Mouse (Mus musculus) lung, adult 2 months (tissue): ENCODE measurements around the gene Spop. TPM values are rescaled to one million over a fixed set of nuclear protein-coding genes. Genes with fewer than 3 reads are reported as not detected.

ENCODE experiments used
- DNase-seq: peaks from one replicate; pipeline ENCODE4 v3.0.0; 2022
- H3K4me1 ChIP-seq: fragments of 200-500 bp; 2 replicates; pipeline ENCODE4 v1.6.1; 2011; ENCODE audit warnings: low read length; ENCODE audit not compliant: control insufficient read depth, insufficient read depth
- H3K4me3 ChIP-seq: fragments of 200-500 bp; replicated peaks from 2 replicates; pipeline ENCODE3; 2011; ENCODE audit warnings: low read depth, mild to moderate bottlenecking, control low read depth, low read length; ENCODE audit errors: extremely low read depth
- CTCF ChIP-seq: fragments of 200-500 bp; IDR thresholded peaks from 2 replicates; pipeline ENCODE4 v1.5.1; 2011; ENCODE audit warnings: mild to moderate bottlenecking, low read length, control low read depth; ENCODE audit not compliant: insufficient read depth
- POLR2A ChIP-seq: fragments of 200-500 bp; IDR thresholded peaks from 2 replicates; pipeline ENCODE4 v1.6.1; 2011; ENCODE audit warnings: low read depth, mild to moderate bottlenecking, control low read depth, low read length, borderline replicate concordance; ENCODE audit errors: extremely low read depth
- WGBS: fragments of 180-500 bp; shearing (Covaris S2); methylation state at CpG from one replicate; pipeline ENCODE4 v1.1.7; 2018; 5-methylcytosine and 5-hydroxymethylcytosine counted together
- polyA plus RNA-seq: library from polyadenylated mRNA; depleted of rRNA; stranded (reverse); fragments of >200 nt; gene quantifications from 2 replicates; pipeline ENCODE4 v1.2.3, GENCODE M21; 2012

The Spop gene
- polyA plus RNA-seq, 1 experiment: 125 TPM

DNA sequence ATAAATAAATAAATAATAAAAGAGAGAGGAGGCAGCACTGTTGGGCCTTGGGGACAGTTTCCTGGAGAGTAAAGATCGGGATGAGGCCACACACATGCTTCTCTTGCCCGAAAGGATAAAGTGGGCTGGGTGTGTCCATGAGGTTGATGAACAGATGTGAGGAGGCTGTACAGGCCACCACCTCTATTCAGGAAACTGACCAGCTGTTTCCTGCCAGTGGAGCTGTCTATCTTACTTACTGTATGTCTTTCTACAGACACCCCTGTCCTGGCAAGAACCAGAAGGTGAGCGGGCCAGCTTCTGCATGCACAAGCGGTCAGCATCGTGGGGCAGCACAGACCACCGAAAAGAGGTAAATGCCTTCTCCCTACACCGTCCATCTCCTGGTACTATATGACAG lies 42.7 kb upstream of the Spop start:
- DNase-seq: no peak
- Histone ChIP-seq H3K4me1 (peaks cover 11% of the 10 kb centered on the region), H3K4me3 (no peak overlapping the region)
- whole genome bisulfite sequencing: 88% methylated on average over 7 of the region's 7 CpGs
- TF ChIP-seq CTCF (no peak), POLR2A (no peak)

DNA sequence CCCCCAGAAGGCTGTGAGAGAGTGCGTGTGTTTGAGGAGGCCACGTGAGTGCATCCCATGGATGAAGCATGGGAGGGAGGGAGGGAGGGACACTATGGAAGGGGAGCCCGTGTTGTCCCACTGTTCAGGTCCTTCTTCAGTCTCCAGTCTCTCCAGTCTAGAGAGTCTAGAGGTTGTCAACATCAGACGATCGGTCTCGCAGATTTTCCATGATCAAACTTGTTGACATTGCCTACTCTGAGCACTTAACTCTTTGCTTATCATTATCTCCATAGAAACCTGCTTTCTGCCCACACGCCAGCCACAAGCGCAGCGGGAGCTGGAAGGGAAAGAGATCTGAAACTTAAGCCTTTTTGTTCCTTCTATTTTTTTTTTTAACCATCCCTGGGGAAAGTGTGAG lies 35.0 kb upstream of the Spop start:
- H3K4me3 ChIP-seq: no peak overlapping the region
- TF ChIP-seq CTCF (no peak), POLR2A (no peak)

DNA sequence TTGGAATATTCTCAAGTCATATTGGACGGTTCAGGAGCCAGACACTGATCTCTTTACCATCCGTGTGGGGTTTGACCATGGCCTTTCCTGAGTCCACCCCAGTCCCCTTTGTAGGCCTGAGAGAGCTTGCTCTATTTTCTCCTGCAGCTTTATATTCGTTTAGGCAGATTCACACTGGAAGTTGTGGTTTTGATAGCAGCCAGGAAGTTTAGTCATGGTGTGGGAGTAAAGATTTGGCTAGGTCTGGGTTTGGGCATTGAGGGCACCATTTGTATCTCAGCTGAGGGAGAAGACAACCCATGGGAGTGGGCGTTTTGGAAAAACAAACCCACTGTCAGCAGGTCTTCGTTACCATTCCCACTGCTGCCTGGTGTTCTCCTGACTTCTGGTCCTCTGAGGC lies 34.3 kb upstream of the Spop start:
- 68% methylated on average over 5 of the region's 5 CpGs for WGBS
- TF ChIP-seq POLR2A (no peak), CTCF (no peak)
- peaks cover 4% of the 10 kb centered on the region; the same call in 1 of the 2 replicates for H3K4me1 ChIP-seq
- H3K4me3 ChIP-seq: no peak overlapping the region
- no peak for DNase-seq

More for the DNA sequence above, 35.0 kb upstream of the Spop start:
- no peak for DNase-seq
- WGBS: 52% methylated on average over 9 of the region's 9 CpGs
- peaks cover 4% of the 10 kb centered on the region; the same call in 1 of the 2 replicates for H3K4me1 ChIP-seq

DNA sequence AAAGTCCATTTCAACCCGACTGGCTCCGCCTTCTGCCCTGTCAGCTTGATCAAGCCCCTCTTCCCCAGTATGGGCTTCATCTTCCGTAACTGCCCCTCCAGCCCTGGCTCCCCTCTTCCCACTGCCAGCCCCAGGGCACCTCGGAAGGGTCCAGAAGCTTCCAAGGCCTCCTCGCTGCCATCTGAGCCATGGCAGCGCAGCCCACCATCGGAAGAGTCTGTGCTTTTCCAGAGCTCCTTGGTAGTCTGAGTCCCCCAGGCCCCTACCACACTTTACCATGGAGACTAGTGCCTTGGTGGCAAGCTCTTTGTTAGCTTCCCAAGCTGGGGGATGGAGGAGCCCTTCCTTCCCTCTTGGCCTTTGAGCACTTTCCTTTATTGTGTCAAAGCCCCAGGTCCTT lies 33.2 kb upstream of the Spop start:
- no peak for DNase-seq
- TF ChIP-seq CTCF (no peak), POLR2A (no peak)
- Histone ChIP-seq H3K4me1 (peaks cover 7% of the 10 kb centered on the region), H3K4me3 (no peak overlapping the region)
- 93% methylated on average over 7 of the region's 7 CpGs for WGBS

DNA sequence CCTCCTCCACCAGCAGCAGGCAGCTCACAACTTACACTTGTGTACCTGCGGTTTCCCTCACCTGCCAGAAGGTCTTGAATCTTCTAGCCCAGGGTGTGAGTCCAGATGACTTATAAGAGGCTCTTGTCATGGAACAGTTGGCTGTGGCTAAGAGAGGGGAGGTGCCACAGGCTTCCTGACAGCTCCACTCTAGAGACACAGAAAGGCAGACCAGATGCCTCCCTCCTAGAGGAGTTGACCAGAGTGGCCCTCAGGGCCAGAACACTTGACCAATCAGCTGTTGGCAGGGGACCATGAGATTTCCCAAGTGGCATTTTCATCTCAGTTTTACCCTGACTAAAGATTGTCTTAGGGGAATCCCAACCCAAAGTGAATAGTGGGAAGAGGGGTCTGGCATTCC lies 32.7 kb upstream of the Spop start:
- 72% methylated on average over 1 of the region's 1 CpGs for WGBS
- DNase-seq: peak; percentile 47

DNA sequence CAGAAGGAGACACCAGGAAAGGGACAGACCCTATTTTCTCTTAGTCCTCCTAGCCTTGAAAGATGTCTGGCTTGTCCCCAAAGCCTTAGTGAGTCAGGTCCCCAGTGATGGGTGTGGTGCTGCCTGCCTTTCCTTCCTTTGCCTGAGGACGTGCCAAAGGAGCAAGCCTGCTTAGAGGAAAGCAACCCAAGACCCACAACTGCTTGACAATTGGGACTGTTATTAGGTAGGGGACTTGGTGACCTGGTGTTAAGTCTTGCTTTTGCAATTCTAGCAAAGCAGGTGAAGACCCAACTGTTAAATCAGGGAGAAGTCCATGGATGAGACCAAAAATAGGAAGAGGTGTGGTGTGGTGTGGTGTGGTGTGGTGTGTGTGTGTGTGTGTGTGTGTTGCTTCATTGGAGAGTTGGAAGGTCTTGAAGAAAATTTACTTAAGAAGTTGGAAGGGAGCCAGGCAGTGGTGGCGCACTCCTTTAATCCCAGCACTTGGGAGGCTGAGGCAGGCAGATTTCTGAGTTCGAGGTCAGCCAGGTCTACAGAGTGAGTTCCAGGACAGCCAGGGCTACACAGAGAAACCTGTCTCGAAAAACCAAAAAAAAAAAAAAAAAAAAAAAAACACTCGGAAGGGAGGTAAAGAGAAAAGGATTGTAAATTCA lies 30.4 kb upstream of the Spop start:
- TF ChIP-seq POLR2A (no peak), CTCF (no peak)
- DNase-seq: no peak
- H3K4me1 ChIP-seq: peaks cover 7% of the 10 kb centered on the region
- WGBS: 63% methylated on average over 5 of the region's 5 CpGs
- no peak overlapping the region for H3K4me3 ChIP-seq

More for the DNA sequence above, 32.7 kb upstream of the Spop start:
- TF ChIP-seq POLR2A: no peak
- TF ChIP-seq CTCF: no peak
- Histone ChIP-seq H3K4me1 (peaks cover 7% of the 10 kb centered on the region), H3K4me3 (no peak overlapping the region)

DNA sequence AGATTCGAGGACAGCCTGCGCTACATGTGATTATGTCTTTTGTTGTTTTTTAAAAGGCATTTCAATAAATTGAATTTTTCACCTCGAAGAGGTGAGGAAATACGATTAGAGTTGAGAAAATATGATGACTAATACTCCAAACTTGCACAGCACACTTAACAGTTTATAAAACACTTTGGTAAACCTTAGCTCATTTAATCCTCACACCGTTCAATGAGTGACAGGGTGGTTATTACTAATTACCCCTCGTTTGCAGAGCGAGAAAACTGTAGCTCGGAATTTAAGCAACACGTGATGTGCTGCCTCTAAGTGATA lies 29.9 kb upstream of the Spop start:
- Histone ChIP-seq H3K4me1 (peaks cover 7% of the 10 kb centered on the region), H3K4me3 (no peak overlapping the region)
- DNase-seq: no peak
- 34% methylated on average over 9 of the region's 9 CpGs for WGBS
- no peak for TF ChIP-seq POLR2A
- TF ChIP-seq CTCF: no peak

DNA sequence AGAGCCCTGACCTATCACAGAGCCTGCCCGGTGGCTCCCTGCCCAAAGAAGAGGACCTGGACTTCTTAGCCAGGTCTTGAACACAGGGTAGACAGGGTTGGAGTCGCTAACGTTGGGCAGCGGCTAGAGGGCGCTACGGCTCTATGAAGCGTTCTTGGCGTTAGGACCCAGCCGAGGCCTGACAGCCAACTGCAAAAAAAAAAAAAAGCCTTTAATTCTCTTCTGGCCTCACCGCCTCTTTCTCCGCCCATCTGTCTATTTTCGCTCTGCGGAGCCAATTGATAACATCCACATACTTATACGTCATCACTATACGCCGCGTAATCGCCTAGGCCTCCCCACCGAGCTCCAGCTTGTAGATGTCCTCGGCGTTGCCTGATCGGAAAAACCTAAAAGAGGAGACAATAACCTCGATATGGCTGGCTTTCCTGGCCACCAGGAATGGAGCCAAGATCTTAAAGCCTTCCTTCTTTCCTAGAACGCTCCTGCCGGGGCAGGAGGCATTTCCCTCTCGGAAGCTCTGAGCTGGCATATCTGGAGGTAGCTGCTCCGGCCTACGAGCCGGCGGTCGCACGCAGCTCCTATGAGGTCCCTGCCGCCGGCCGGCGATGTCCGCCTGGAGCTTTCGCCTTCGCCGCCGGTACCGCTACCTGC lies 29.4 kb upstream of the Spop start, which contains the start of gene Slc35b1:
Gene Slc35b1, plus strand, starts transcription at position 374 of the 654 bp plus-strand sequence.
- TF ChIP-seq CTCF: peak; percentile 90
- peak; percentile 71; the same call in 1 of the 2 replicates for TF ChIP-seq POLR2A
- DNase-seq: peak; percentile 95
- WGBS: under 1% methylated on average over 42 of the region's 42 CpGs
- Histone ChIP-seq H3K4me3 (peak within 1 kb of the TSS; percentile 87), H3K4me1 (peaks cover 7% of the 10 kb centered on the region)

DNA sequence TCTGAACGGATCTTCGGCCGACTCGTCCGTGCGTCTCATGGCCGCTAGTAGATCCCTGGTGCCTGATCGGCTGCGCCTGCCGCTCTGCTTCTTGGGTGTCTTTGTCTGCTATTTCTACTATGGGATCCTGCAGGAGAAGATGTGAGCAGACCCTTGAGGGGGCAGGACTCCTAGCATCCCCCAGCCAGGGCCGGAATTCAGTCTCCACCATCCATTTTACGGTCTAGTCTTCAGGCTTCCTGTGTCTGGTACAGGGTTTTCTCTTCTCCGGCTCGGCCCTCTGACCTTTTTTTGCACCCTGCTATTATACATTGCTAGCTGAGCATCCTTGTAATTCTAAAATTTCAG lies 28.9 kb upstream of the Spop start:
- TF ChIP-seq CTCF: no peak
- no peak for TF ChIP-seq POLR2A
- WGBS: 0% methylated on average over 14 of the region's 14 CpGs

DNA sequence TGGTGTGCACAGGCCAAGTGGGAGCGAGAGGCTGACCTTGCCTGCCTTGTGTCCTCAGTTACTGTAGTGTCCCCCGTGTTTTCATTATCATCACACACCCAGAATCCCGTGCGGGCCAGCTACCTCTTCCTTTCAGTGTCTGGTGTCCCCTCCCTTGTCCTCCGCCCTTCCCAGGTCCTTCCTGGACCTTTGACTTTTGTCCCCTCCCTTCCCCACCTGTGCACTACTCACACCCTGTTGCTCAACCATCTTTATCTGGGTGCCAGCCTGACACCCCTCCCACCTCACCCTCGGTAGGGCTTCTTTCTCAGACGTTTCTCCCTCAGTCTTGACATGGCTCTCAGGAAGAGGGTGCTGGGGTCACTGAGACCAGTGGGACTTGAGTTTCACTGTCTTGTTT lies 26.5 kb upstream of the Spop start:
- no peak overlapping the region for H3K4me3 ChIP-seq
- 66% methylated on average over 7 of the region's 7 CpGs for WGBS
- peaks cover 7% of the 10 kb centered on the region for H3K4me1 ChIP-seq
- TF ChIP-seq CTCF (no peak), POLR2A (no peak)
- DNase-seq: no peak

More for the DNA sequence above, 28.9 kb upstream of the Spop start:
- no peak for DNase-seq
- Histone ChIP-seq H3K4me3 (peak overlapping the region; percentile 87), H3K4me1 (peaks cover 7% of the 10 kb centered on the region)
